Mouse (Mus musculus) neural tube, postnatal 0 days (tissue): ENCODE results near the gene Alox12e. TPM values are rescaled to one million over a fixed set of nuclear protein-coding genes. Genes with fewer than 3 reads are reported as not detected.

Source experiments
- polyA plus RNA-seq: library from polyadenylated mRNA; unstranded; fragments of >200 nt; fragmentation: Nextera tagmentation; extraction: Ambion mirVana; gene quantifications from 2 replicates; pipeline ENCODE4 v1.2.1, GENCODE M21; 2015

The Alox12e gene
- polyA plus RNA-seq = 0.08 and 0.10 TPM in 2 replicates

GRCm38 (mm10) chr11:70322528-70322927, at the start of gene Alox12e:
TSS of gene Alox12e (minus strand) at chr11:70322628.

GRCm38 (mm10) chr11:70351868-70352267, 29.4 kb upstream of the Alox12e start, which contains the start of gene Alox15:
TSS of gene Alox15 (minus strand) at chr11:70352031.

Other genes with a start within 250 kb of the Alox12e start
- gene Asgr2, start 230.0 kb downstream of the Alox12e start, polyA plus RNA-seq = 0.28 TPM in 1 of 2 replicates, not detected in the other
- 0.69 and 0.70 TPM in 2 replicates for gene Mgl2, start 192.3 kb downstream of the Alox12e start, polyA plus RNA-seq
- gene Clec10a, start 166.4 kb downstream of the Alox12e start, polyA plus RNA-seq = 0.71 and 2.0 TPM in 2 replicates
- gene Slc16a11, start 109.9 kb downstream of the Alox12e start, polyA plus RNA-seq = 19.5 and 20.3 TPM in 2 replicates
- 11.5 and 12.1 TPM in 2 replicates for gene Slc16a13, start 101.6 kb downstream of the Alox12e start, polyA plus RNA-seq
- gene Bcl6b, start 92.8 kb downstream of the Alox12e start, polyA plus RNA-seq = 2.9 and 3.3 TPM in 2 replicates
- 149 and 172 TPM in 2 replicates for gene 0610010K14Rik, start 84.7 kb downstream of the Alox12e start, polyA plus RNA-seq
- gene Gm21988, start 82.8 kb downstream of the Alox12e start, polyA plus RNA-seq = 16.0 and 18.3 TPM in 2 replicates
- gene Rnasek, start 82.8 kb downstream of the Alox12e start, polyA plus RNA-seq = 645 and 685 TPM in 2 replicates
- gene Alox12, start 67.3 kb downstream of the Alox12e start, polyA plus RNA-seq = 1.4 and 2.3 TPM in 2 replicates
- gene Alox15, start 29.4 kb upstream of the Alox12e start, polyA plus RNA-seq = 0.13 and 0.18 TPM in 2 replicates
- gene Pelp1, start 87.4 kb upstream of the Alox12e start, polyA plus RNA-seq = 23.0 and 25.1 TPM in 2 replicates
- 63.1 and 70.4 TPM in 2 replicates for gene Arrb2, start 110.0 kb upstream of the Alox12e start, polyA plus RNA-seq
- 35.2 and 36.0 TPM in 2 replicates for gene Med11, start 129.3 kb upstream of the Alox12e start, polyA plus RNA-seq
- 0.80 and 1.5 TPM in 2 replicates for gene Zmynd15, start 136.8 kb upstream of the Alox12e start, polyA plus RNA-seq
- 9.8 and 10.5 TPM in 2 replicates for gene Cxcl16, start 137.4 kb upstream of the Alox12e start, polyA plus RNA-seq
- 6.2 and 6.9 TPM in 2 replicates for gene Tm4sf5, start 182.6 kb upstream of the Alox12e start, polyA plus RNA-seq
- gene Vmo1, start 192.0 kb upstream of the Alox12e start, polyA plus RNA-seq = 0.48 TPM in 1 of 2 replicates, not detected in the other
- 0.28 and 0.34 TPM in 2 replicates for gene Gltpd2, start 196.6 kb upstream of the Alox12e start, polyA plus RNA-seq
- gene Psmb6, start 202.7 kb upstream of the Alox12e start, polyA plus RNA-seq = 779 and 839 TPM in 2 replicates
- not detected in 2 replicates for gene Gm40193, start 210.3 kb upstream of the Alox12e start, polyA plus RNA-seq
- gene Pld2, start 217.4 kb upstream of the Alox12e start, polyA plus RNA-seq = 20.0 and 21.7 TPM in 2 replicates
- gene Mink1, start 240.3 kb upstream of the Alox12e start, polyA plus RNA-seq = 15.4 and 18.3 TPM in 2 replicates